Mouse (Mus musculus): ENCODE results near the gene P2ry2. TPM values are rescaled to one million over a fixed set of nuclear protein-coding genes. Genes with fewer than 3 reads are reported as not detected.

Gene P2ry2
- total RNA-seq, 1 experiment: 2.8 TPM

- Histone ChIP-seq H3K27ac (ENCODE audit: insufficient read depth, low read depth, low read length, poor library complexity, severe bottlenecking) (no peak overlapping the region), H3K4me3 (ENCODE audit: insufficient read depth in 1 of 2, low read depth in 1 of 2, low read length in 2 of 2, poor library complexity in 1 of 2, severe bottlenecking in 1 of 2) (no peak overlapping the region), H3K9ac (ENCODE audit: insufficient read depth, low read depth, low read length, poor library complexity, severe bottlenecking) (no peak overlapping the region), H3K9me3 (ENCODE audit: control insufficient read depth, insufficient read depth, low read depth, low read length) (no peaks in the 10 kb centered on the region), H3K4me1 (ENCODE audit: control insufficient read depth in 2 of 2, insufficient read depth in 2 of 2, low read length in 2 of 2, poor library complexity in 1 of 2) (0 out of 4 replicates have a peak, but pooled peaks cover 0 to 2% of the 10 kb centered on the region in 2 experiments), H3K36me3 (ENCODE audit: control insufficient read depth, insufficient read depth, low read length, poor library complexity, severe bottlenecking) (no peaks in the 10 kb centered on the region)
- TF ChIP-seq CHD2 (IDR thresholded peaks at IDR 0.05; ENCODE audit: low read depth, low read length) (no peak), ZNF384 (IDR thresholded peaks at IDR 0.05; ENCODE audit: low read depth, low read length) (no peak), MAFK (IDR thresholded peaks at IDR 0.05; ENCODE audit: insufficient read depth, low read depth, low read length) (no peak), ZC3H11A (IDR thresholded peaks at IDR 0.05; ENCODE audit: borderline replicate concordance, low read depth, low read length) (no peak), HCFC1 (IDR thresholded peaks at IDR 0.05; ENCODE audit: borderline replicate concordance, insufficient read depth, low read length) (no peak)
- in situ Hi-C loops (cut with MboI; ENCODE audit: low sequenced_read_pairs in 2 of 2, unreplicated experiment in 2 of 2): no loop called here
- no peak for DNase-seq (ENCODE audit: low read depth, low spot score)
Observed at GRCm38 (mm10) chr7:100963381-100963780, 49.3 kb downstream of the P2ry2 start.

DNA sequence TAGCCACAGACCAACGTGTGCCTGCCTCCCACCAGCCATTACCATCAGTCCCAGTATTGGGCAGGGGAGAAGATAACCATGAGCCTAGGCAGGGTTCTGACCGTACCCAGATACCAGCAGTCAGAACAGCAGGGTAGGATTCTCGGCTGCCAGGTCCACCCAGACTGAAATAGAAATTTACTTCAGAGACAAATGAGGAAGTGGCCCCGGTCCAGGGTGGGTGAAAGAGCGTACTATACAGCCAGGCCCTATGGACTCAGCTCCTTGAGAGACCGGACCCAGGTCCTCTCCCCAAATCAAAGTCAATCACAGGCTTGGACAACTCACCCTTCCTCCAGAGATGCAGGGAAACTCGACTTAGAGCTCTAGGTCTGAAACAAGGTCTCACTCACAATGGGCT is 51.5 kb downstream of the P2ry2 start:
- in situ Hi-C loops (cut with MboI; ENCODE audit: low sequenced_read_pairs in 2 of 2, unreplicated experiment in 2 of 2): no loop called here
- no peak overlapping the region for H3K4me3 ChIP-seq (ENCODE audit: insufficient read depth in 1 of 2, low read depth in 1 of 2, low read length in 2 of 2, poor library complexity in 1 of 2, severe bottlenecking in 1 of 2)
- H3K9ac ChIP-seq (ENCODE audit: insufficient read depth, low read depth, low read length, poor library complexity, severe bottlenecking): no peak overlapping the region
- H3K9me3 ChIP-seq (ENCODE audit: control insufficient read depth, insufficient read depth, low read depth, low read length): no peaks in the 10 kb centered on the region
- no peak overlapping the region for H3K27ac ChIP-seq (ENCODE audit: insufficient read depth, low read depth, low read length, poor library complexity, severe bottlenecking)
- H3K4me1 ChIP-seq (ENCODE audit: control insufficient read depth in 2 of 2, insufficient read depth in 2 of 2, low read length in 2 of 2, poor library complexity in 1 of 2): no peaks in the 10 kb centered on the region
- DNase-seq (ENCODE audit: low read depth, low spot score): no peak
- TF ChIP-seq ZNF384 (IDR thresholded peaks at IDR 0.05; ENCODE audit: low read depth, low read length): no peak
- no peak for TF ChIP-seq HCFC1 (IDR thresholded peaks at IDR 0.05; ENCODE audit: borderline replicate concordance, insufficient read depth, low read length)
- no peak for TF ChIP-seq ZC3H11A (IDR thresholded peaks at IDR 0.05; ENCODE audit: borderline replicate concordance, low read depth, low read length)
- no peak for TF ChIP-seq CHD2 (IDR thresholded peaks at IDR 0.05; ENCODE audit: low read depth, low read length)
- no peak for TF ChIP-seq MAFK (IDR thresholded peaks at IDR 0.05; ENCODE audit: insufficient read depth, low read depth, low read length)
- no peaks in the 10 kb centered on the region for H3K36me3 ChIP-seq (ENCODE audit: control insufficient read depth, insufficient read depth, low read length, poor library complexity, severe bottlenecking)

DNA sequence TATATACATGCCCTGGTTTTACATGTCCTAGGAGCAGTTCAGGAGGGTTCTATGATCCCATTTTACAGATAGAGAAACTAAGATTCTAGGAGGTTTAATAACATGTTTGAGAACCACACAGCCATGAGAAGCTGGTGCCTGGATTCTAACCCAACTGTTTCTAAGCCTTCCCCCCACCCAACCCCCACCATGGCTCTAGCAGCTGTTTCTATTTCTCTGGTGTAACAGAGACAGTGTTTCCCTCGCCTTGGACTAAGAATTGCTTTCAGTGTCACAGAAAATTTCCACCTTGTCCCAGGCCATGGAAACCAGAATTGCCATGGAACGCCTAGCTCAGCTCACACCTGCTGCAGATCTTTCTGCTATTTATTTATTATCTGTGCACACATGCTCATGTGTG is 52.2 kb downstream of the P2ry2 start:
- Histone ChIP-seq H3K27ac (ENCODE audit: insufficient read depth, low read depth, low read length, poor library complexity, severe bottlenecking) (no peak overlapping the region), H3K4me3 (ENCODE audit: insufficient read depth in 1 of 2, low read depth in 1 of 2, low read length in 2 of 2, poor library complexity in 1 of 2, severe bottlenecking in 1 of 2) (no peak overlapping the region), H3K9me3 (ENCODE audit: control insufficient read depth, insufficient read depth, low read depth, low read length) (no peaks in the 10 kb centered on the region), H3K4me1 (ENCODE audit: control insufficient read depth in 2 of 2, insufficient read depth in 2 of 2, low read length in 2 of 2, poor library complexity in 1 of 2) (no peaks in the 10 kb centered on the region), H3K36me3 (ENCODE audit: control insufficient read depth, insufficient read depth, low read length, poor library complexity, severe bottlenecking) (no peaks in the 10 kb centered on the region), H3K9ac (ENCODE audit: insufficient read depth, low read depth, low read length, poor library complexity, severe bottlenecking) (no peak overlapping the region)
- TF ChIP-seq HCFC1 (IDR thresholded peaks at IDR 0.05; ENCODE audit: borderline replicate concordance, insufficient read depth, low read length): no peak
- TF ChIP-seq MAFK (IDR thresholded peaks at IDR 0.05; ENCODE audit: insufficient read depth, low read depth, low read length): no peak
- no peak for TF ChIP-seq ZNF384 (IDR thresholded peaks at IDR 0.05; ENCODE audit: low read depth, low read length)
- TF ChIP-seq CHD2 (IDR thresholded peaks at IDR 0.05; ENCODE audit: low read depth, low read length): no peak
- no peak for TF ChIP-seq ZC3H11A (IDR thresholded peaks at IDR 0.05; ENCODE audit: borderline replicate concordance, low read depth, low read length)
- in situ Hi-C loops (cut with MboI; ENCODE audit: low sequenced_read_pairs in 2 of 2, unreplicated experiment in 2 of 2): no loop called here
- no peak for DNase-seq (ENCODE audit: low read depth, low spot score)

DNA sequence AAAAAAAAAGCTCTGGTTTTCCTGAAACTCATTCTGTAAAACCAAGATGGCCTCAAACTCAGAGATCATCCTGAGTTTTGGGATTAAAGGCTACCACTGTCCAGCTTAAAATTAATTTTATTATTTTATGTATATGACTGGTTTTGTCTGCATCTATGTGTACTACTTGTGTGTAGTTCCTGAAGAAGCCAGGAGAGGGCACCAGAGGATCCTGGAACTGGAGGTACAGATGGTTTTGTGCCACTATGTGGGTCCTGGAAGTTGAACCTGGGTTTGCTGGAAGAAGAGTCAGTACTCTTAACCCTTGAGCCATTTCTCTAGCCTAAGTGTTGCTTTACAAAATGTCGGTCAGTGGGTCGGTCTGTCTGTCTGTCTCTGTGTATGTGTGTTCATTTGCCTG is 54.2 kb downstream of the P2ry2 start:
- Histone ChIP-seq H3K36me3 (ENCODE audit: control insufficient read depth, insufficient read depth, low read length, poor library complexity, severe bottlenecking) (no peaks in the 10 kb centered on the region), H3K27ac (ENCODE audit: insufficient read depth, low read depth, low read length, poor library complexity, severe bottlenecking) (no peak overlapping the region), H3K4me1 (ENCODE audit: control insufficient read depth in 2 of 2, insufficient read depth in 2 of 2, low read length in 2 of 2, poor library complexity in 1 of 2) (no peaks in the 10 kb centered on the region), H3K9me3 (ENCODE audit: control insufficient read depth, insufficient read depth, low read depth, low read length) (no peaks in the 10 kb centered on the region), H3K4me3 (ENCODE audit: insufficient read depth in 1 of 2, low read depth in 1 of 2, low read length in 2 of 2, poor library complexity in 1 of 2, severe bottlenecking in 1 of 2) (no peak overlapping the region), H3K9ac (ENCODE audit: insufficient read depth, low read depth, low read length, poor library complexity, severe bottlenecking) (no peak overlapping the region)
- TF ChIP-seq ZNF384 (IDR thresholded peaks at IDR 0.05; ENCODE audit: low read depth, low read length) (no peak), HCFC1 (IDR thresholded peaks at IDR 0.05; ENCODE audit: borderline replicate concordance, insufficient read depth, low read length) (no peak), MAFK (IDR thresholded peaks at IDR 0.05; ENCODE audit: insufficient read depth, low read depth, low read length) (no peak), ZC3H11A (IDR thresholded peaks at IDR 0.05; ENCODE audit: borderline replicate concordance, low read depth, low read length) (peak; percentile 68), CHD2 (IDR thresholded peaks at IDR 0.05; ENCODE audit: low read depth, low read length) (no peak)
- in situ Hi-C loops (cut with MboI; ENCODE audit: low sequenced_read_pairs in 2 of 2, unreplicated experiment in 2 of 2): no loop called here
- peak; percentile 71 for DNase-seq (ENCODE audit: low read depth, low spot score)

- in situ Hi-C loops (cut with MboI; ENCODE audit: low sequenced_read_pairs in 2 of 2, unreplicated experiment in 2 of 2): no loop called here
- Histone ChIP-seq H3K36me3 (ENCODE audit: control insufficient read depth, insufficient read depth, low read length, poor library complexity, severe bottlenecking) (no peaks in the 10 kb centered on the region), H3K9ac (ENCODE audit: insufficient read depth, low read depth, low read length, poor library complexity, severe bottlenecking) (no peak overlapping the region), H3K4me3 (ENCODE audit: insufficient read depth in 1 of 2, low read depth in 1 of 2, low read length in 2 of 2, poor library complexity in 1 of 2, severe bottlenecking in 1 of 2) (no peak overlapping the region), H3K27ac (ENCODE audit: insufficient read depth, low read depth, low read length, poor library complexity, severe bottlenecking) (no peak overlapping the region), H3K4me1 (ENCODE audit: control insufficient read depth in 2 of 2, insufficient read depth in 2 of 2, low read length in 2 of 2, poor library complexity in 1 of 2) (peaks cover 0 to 3% of the 10 kb centered on the region in 2 experiments; a peak in 1 of 4 replicates), H3K9me3 (ENCODE audit: control insufficient read depth, insufficient read depth, low read depth, low read length) (no peaks in the 10 kb centered on the region)
- no peak for DNase-seq (ENCODE audit: low read depth, low spot score)
- no peak for TF ChIP-seq ZNF384 (IDR thresholded peaks at IDR 0.05; ENCODE audit: low read depth, low read length)
- TF ChIP-seq CHD2 (IDR thresholded peaks at IDR 0.05; ENCODE audit: low read depth, low read length): no peak
- no peak for TF ChIP-seq HCFC1 (IDR thresholded peaks at IDR 0.05; ENCODE audit: borderline replicate concordance, insufficient read depth, low read length)
- no peak for TF ChIP-seq MAFK (IDR thresholded peaks at IDR 0.05; ENCODE audit: insufficient read depth, low read depth, low read length)
- TF ChIP-seq ZC3H11A (IDR thresholded peaks at IDR 0.05; ENCODE audit: borderline replicate concordance, low read depth, low read length): no peak
Observed at GRCm38 (mm10) chr7:100952686-100953085, 60.0 kb downstream of the P2ry2 start.

Measured in ES-E14 (cell line).